Mouse (Mus musculus) kidney, adult 2 months (tissue): ENCODE measurements around the gene Lasp1. TPM values are rescaled to one million over a fixed set of nuclear protein-coding genes. Genes with fewer than 3 reads are reported as not detected.
A peak's percentile ranks its signal among the peaks of the same experiment; 100 is the strongest.
"Not testable (repeated sequence)": the region's sequence is repeated elsewhere in the genome, so short reads cannot be mapped to it uniquely, and the experiment has no call there.

Experiments used
- DNase-seq: peaks from one replicate; pipeline ENCODE4 v3.0.0; 2021
- H3K27ac ChIP-seq: fragments of 200-500 bp; 2 replicates; pipeline ENCODE4 v1.5.1; 2012; ENCODE audit warnings: low read depth, low read length, control low read depth, inconsistent platforms; ENCODE audit not compliant: insufficient read depth
- H3K27me3 ChIP-seq: fragments of 200-500 bp; replicated peaks from 2 replicates; pipeline ENCODE4 v1.6.1; 2012; ENCODE audit warnings: mild to moderate bottlenecking, moderate library complexity, low read length, inconsistent platforms; ENCODE audit not compliant: control insufficient read depth, insufficient read depth
- H3K36me3 ChIP-seq: fragments of 200-500 bp; 2 replicates; pipeline ENCODE4 v1.6.1; 2012; ENCODE audit warnings: mild to moderate bottlenecking, moderate library complexity, low read length, inconsistent platforms; ENCODE audit not compliant: control insufficient read depth, insufficient read depth
- H3K4me1 ChIP-seq: fragments of 200-500 bp; 2 replicates; pipeline ENCODE4 v1.6.1; 2011; ENCODE audit warnings: low read length; ENCODE audit not compliant: control insufficient read depth, insufficient read depth
- H3K4me3 ChIP-seq: fragments of 200-500 bp; 2 replicates; pipeline ENCODE4 v1.5.1; 2011; ENCODE audit warnings: mild to moderate bottlenecking, low read depth, low read length, control low read depth; ENCODE audit not compliant: insufficient read depth
- CTCF ChIP-seq: fragments of 200-500 bp; conservative IDR thresholded peaks from 2 replicates; pipeline ENCODE4 v1.5.1; 2011; ENCODE audit warnings: low read depth, mild to moderate bottlenecking, control low read depth, low read length, moderate library complexity, mixed read lengths; ENCODE audit not compliant: insufficient read depth, insufficient read length
- POLR2A ChIP-seq: fragments of 200-500 bp; IDR thresholded peaks from one replicate; pipeline ENCODE4 v1.6.1; 2011; ENCODE audit warnings: low read depth, low read length, control low read depth
- WGBS: fragments of 180-500 bp; shearing (Covaris S2); methylation state at CpG from one replicate; pipeline ENCODE4 v1.1.7; 2018; 5-methylcytosine and 5-hydroxymethylcytosine counted together
- polyA plus RNA-seq: library from polyadenylated mRNA; depleted of rRNA; stranded (reverse); fragments of >200 nt; gene quantifications from 2 replicates; pipeline ENCODE4 v1.2.3, GENCODE M21; 2012

The Lasp1 gene
- polyA plus RNA-seq, 1 experiment = 106 TPM

DNA sequence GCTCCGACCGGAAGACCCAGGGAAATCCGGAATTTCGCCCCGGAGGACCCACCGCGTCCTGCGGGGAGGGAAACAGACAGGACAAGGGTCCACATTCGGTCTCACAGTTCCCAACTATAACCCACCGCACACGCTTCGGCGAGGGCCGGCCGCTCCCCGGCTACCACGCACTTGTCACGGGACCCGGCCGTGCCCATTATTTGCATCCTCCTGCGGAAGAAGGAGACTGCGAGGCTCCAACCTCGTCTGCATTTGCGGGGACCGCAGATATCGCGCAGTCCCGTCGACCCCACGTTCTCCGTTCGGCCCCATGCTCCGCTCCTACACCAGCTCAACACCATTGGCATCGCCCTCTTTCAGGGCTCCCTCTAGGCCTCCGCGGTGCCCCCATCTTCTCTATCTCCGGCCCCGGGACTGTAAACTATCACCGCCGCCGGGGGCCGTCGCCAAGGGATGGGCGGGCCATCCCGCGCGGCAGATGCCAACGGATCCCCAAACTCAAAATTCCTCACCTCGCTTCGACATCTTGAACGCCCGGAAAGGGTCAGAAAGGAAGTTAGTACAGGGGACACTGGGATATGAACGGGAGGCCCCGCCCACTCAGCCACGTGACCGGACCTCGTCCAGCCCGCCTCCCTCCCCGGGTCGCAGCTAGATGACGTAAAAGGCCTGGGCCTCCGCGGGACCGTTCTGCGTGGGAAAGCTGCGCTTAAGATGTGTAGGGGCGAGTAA lies 16.8 kb upstream of the Lasp1 start, which contains the start of gene Rpl23:
Gene Rpl23, minus strand, starts transcription at position 606 of the 732 bp plus-strand sequence.
- H3K27ac ChIP-seq = peak within 1 kb of the TSS; percentile 73
- H3K36me3 ChIP-seq = peaks cover 8% of the 10 kb centered on the region
- WGBS = under 1% methylated on average over 67 of the region's 67 CpGs
- TF ChIP-seq POLR2A (peak; percentile 82), CTCF (no peak)
- no peaks in the 10 kb centered on the region for H3K27me3 ChIP-seq
- DNase-seq = peak; percentile 99
- H3K4me3 ChIP-seq = peak within 1 kb of the TSS; percentile 68
- H3K4me1 ChIP-seq = peaks cover 6% of the 10 kb centered on the region; the same call in 1 of the 2 replicates

DNA sequence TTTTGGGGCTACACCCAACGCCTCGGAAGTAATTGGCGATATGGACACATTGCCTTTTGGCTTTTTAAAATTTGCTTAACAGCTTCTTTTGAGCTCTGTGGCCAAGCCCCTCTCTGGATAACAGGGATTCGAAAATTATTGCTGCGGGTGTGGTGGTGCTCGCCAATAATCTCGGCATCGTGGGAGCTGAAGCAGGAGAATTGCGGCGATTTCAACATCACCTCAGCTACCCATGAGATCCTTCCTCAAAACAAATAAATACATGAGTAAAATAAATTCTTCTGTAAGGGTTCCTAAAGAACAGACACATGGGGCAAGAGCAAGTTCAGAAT lies 16.3 kb upstream of the Lasp1 start:
- H3K4me1 ChIP-seq = peaks cover 6% of the 10 kb centered on the region; the same call in 1 of the 2 replicates
- H3K4me3 ChIP-seq = peak overlapping the region; percentile 68
- DNase-seq = no peak
- H3K36me3 ChIP-seq = peaks cover 6% of the 10 kb centered on the region
- no peak for TF ChIP-seq CTCF
- no peak for TF ChIP-seq POLR2A
- H3K27me3 ChIP-seq = no peaks in the 10 kb centered on the region
- peak overlapping the region; percentile 49 for H3K27ac ChIP-seq
- WGBS = 0% methylated on average over 10 of the region's 10 CpGs

- WGBS = 93% methylated on average over 3 of the region's 3 CpGs
- H3K27ac ChIP-seq = no peak overlapping the region
- no peaks in the 10 kb centered on the region for H3K27me3 ChIP-seq
- H3K36me3 ChIP-seq = no peaks in the 10 kb centered on the region
- no peak for DNase-seq
- H3K4me1 ChIP-seq = no peaks in the 10 kb centered on the region
- TF ChIP-seq POLR2A (no peak), CTCF (no peak)
- H3K4me3 ChIP-seq = no peak overlapping the region
Measured at GRCm38 (mm10) chr11:97787961-97788360, 10.8 kb upstream of the Lasp1 start.

DNA sequence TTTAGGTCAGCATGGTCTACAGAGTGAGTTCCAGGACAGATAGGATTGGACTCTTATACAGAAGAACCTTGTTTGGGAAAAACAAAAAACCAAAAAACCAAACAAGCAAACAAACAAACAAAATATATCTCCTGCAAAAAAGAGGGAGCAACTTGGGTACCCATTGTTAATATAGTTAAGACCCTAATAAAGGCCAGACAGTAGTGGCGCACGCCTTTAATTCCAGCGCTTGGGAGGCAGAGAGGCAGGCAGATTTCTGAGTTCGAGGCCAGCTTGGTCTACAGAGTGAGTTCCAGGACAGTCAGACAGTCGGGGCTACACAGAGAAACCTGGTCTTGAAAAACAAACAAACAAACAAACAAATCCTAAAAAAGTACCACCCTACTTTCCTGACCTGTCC lies 9.1 kb upstream of the Lasp1 start:
- TF ChIP-seq POLR2A (no peak), CTCF (no peak)
- no peaks in the 10 kb centered on the region for H3K4me1 ChIP-seq
- no peak overlapping the region for H3K4me3 ChIP-seq
- no peak overlapping the region for H3K27ac ChIP-seq
- 80% methylated on average over 5 of the region's 5 CpGs for WGBS
- H3K36me3 ChIP-seq = no peaks in the 10 kb centered on the region
- DNase-seq = no peak
- no peaks in the 10 kb centered on the region for H3K27me3 ChIP-seq

GRCm38 (mm10) chr11:97790778-97791438 lies 7.9 kb upstream of the Lasp1 start:
- DNase-seq, H3K27ac ChIP-seq, H3K4me3 ChIP-seq, H3K36me3 ChIP-seq, H3K4me1 ChIP-seq, H3K27me3 ChIP-seq: not testable (repeated sequence)
- 66% methylated on average over 2 of the region's 2 CpGs for WGBS

DNA sequence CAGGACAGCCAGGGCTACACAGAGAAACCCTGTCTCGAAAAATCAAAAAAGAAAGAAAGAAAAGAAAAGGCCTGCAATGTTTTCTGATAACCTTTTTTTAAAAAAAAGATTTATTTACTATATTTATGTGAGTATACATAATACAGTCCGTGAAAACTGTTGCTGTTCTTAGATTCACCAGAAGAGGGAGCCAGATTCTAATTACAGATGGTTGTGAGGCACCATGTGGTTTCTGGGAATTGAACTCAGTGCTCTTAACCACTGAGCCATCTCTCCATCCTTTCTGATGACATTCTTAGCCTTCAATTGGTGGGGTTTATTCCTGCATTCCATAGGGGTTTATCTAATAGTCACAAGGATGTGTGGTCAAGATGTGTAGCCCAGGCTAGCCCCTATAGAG lies 5.6 kb upstream of the Lasp1 start:
- WGBS = 6% methylated on average over 2 of the region's 2 CpGs
- peak; percentile 78 for DNase-seq

DNA sequence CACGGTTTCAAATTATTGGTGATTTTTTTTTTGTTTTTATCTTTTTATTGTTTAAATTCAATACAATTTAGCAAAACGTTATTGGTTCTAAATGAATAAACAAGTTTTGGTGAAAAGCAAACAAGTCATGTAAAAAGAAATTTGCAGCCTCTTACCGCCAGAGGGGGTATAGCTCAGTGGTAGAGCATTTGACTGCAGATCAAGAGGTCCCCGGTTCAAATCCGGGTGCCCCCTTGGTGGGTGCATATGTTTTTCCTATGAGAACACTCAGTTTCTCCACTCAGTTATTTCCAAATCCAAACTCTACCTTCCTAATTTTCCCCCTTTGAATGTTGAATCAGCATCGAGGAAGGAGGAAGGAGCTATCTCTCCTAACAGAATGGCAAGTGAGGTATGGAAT lies 1.9 kb upstream of the Lasp1 start:
- H3K36me3 ChIP-seq = no peaks in the 10 kb centered on the region
- DNase-seq = peak; percentile 82
- no peak for TF ChIP-seq POLR2A
- 0 out of 2 replicates have a peak, but pooled peaks have one; percentile 14 for TF ChIP-seq CTCF
- WGBS = 9% methylated on average over 6 of the region's 6 CpGs
- no peak overlapping the region for H3K27ac ChIP-seq
- peaks cover 8% of the 10 kb centered on the region for H3K4me1 ChIP-seq
- no peaks in the 10 kb centered on the region for H3K27me3 ChIP-seq
- H3K4me3 ChIP-seq = no peak overlapping the region

More for the DNA sequence above, 5.6 kb upstream of the Lasp1 start:
- H3K4me3 ChIP-seq = no peak overlapping the region
- no peaks in the 10 kb centered on the region for H3K4me1 ChIP-seq
- TF ChIP-seq POLR2A (no peak), CTCF (0 out of 2 replicates have a peak, but pooled peaks have one; percentile 15)
- no peak overlapping the region for H3K27ac ChIP-seq
- no peaks in the 10 kb centered on the region for H3K36me3 ChIP-seq
- H3K27me3 ChIP-seq = no peaks in the 10 kb centered on the region
